Mouse (Mus musculus) frontal cortex, adult 2 months (tissue): ENCODE results near the gene Ripor2. TPM values are rescaled to one million over a fixed set of nuclear protein-coding genes. Genes with fewer than 3 reads are reported as not detected.
A peak's percentile ranks its signal among the peaks of the same experiment; 100 is the strongest.

Source experiments
- DNase-seq, 2 experiments: peaks; one replicate each; pipeline ENCODE4 v3.0.0; 2022; ENCODE audit warnings: low spot score in 1 of 2; ENCODE audit errors: extremely low spot score in 1 of 2
- polyA plus RNA-seq: library from polyadenylated mRNA; depleted of rRNA; stranded (reverse); fragments of >200 nt; gene quantifications from 2 replicates; pipeline ENCODE4 v1.2.3, GENCODE M21; 2012

Ripor2 gene
- polyA plus RNA-seq, 1 experiment = 33.2 TPM

DNA sequence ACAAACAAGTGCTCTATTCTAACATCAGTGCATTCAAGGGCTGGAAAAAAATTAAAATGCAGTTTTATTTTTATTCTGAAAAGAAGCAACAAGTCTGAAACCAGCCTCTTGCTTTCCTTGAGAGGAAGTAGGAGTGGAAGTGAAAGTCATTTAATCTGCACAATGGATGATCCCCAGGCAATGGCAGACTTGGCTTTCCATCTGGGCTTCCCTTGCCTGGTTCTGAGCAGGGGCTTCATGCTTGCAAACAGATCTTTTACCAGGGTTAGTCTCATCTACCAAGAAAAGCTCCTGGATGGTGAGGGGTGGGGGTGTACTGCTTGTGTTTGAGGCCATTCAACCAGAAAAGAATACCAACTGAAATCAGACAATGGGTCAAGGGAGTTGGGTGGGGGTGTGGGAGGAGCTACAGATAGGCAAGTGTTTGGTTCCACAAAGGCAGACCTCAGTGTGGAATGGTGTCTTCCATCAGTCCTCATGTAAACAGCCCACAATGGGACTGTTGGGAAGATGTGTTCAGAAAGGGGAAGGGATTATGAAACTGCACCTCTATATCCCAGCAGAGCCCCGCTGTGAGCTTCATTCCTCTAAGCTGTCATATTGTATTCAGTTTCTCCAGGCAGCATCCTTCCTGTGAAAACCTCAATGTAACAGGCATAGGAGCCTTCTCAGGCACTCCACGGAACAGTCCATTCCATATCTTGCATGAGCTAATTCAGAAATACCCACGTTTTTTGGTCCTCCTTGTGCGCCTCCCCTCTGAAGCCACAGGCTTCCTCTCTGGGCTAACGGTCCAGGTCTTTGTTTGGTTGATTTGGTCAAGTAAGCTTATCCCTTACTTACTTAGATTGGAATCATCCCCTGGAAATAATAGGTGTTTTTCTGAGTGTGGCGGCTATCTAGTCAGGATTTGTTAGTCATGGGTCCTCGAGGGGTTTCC, 59.8 kb downstream of the Ripor2 start:
- DNase-seq = no peak

DNA sequence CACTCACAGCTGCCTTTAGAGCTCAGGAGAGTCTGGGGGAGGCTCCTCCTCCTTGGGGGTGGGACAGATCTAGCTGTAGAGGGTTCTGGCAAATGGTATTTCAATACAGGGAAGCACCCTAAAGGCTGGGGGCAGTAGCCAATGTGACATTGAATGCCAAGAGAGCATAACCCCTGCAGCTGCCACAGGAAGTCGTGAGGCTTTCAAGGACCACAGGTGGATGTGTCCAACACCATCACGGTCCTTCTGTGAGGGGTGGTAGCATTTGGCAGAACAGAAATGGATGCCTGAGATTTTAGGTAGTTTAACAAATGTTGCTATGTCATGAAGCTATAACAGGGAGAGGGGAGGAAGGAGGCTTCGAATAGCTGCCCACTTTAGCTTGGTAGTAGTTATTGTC, 63.2 kb downstream of the Ripor2 start:
- DNase-seq = no peak

DNA sequence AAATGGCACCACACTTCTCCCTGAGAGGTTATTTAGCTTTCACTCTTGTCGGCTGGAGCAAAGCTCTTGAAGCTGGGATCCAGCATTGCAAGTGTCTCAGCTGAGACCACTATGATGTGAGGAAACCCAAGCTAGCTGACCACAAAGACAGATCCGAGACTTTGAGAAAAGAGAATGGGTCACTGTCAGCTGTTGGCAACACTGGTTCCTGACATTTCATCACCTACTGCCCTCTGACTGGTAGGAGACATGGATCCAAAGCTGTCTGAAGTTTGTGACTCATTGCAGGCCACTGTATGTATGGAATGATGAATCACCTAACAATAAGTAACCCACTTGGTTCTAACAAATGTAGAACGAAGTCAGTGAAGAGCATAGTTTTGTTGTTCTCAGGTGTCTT, 64.3 kb downstream of the Ripor2 start:
- no peak for DNase-seq

DNA sequence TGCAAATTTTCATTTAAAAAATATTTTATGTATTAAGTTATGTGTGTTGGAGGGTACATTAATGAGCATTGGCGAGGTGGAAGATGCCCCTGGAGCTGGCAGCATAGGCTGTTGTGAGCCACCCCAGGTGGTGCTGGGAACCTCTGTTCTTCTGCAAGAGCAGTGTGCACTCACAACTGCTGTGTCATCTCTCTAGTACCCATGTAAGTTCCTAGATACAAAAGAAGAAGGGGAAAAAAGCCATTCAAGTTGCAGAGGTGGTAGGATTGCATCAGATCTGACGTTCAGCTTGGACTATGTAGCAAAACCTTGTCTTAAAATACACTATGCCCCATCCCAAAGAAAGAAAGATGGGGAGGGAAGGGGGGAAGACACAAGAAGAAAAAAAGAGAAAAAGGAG, 65.5 kb downstream of the Ripor2 start:
- DNase-seq = no peak

DNA sequence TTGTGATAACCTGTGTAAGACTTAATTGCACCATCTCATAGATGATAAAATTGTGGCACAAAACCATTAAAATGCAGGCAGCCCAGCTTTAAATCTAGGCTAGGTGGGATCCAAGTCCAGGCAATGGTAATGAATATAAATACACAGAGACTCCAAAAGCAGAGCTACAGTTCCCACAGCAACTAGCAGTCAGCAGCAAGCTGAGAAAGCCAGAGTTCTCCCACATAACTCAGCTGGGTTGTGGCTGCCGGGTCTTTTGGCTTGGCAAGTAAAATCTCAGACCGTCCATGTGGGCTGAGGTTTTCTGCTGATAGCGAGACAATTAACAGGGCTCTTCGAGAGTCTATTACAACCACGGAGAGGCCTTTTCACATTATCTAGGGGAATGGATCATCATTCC, 66.0 kb downstream of the Ripor2 start:
- no peak for DNase-seq

DNA sequence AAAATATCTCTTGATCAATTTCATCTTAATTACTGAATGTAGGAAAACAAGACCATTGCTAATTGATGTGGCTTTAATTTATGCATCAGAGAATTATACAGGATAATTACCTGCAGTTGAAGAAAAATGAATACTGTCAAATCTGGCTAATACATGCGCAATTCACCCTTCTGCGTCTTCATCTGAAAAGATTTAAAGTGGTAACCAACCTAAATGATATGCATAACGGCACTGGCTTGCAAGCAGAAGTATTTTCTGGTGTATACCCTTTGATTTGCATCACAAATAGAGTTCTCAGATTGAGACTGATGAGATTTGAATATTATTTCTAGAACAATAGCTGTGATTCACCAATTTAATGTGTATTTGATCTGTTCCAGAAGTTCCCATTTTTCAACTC, 66.7 kb downstream of the Ripor2 start:
- no peak for DNase-seq

DNA sequence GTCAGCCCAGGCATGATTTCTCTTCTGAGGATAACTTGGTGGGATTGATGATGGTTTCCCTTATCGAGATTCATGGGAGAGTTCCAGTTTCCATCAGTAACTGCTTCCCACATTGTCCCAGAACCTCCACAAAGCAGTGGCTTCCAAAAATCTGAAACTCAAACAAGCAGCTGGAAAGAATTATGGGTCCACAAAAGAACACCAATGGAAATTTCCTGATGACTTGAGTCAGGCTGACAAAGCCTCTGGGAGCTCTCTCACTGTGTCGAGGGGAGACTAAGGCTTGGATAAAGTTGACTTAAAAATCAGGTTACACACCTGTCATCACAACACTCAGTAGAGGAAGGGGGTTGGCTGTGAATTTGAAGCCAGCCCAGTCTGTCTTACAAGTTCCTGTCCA, 67.1 kb downstream of the Ripor2 start:
- DNase-seq = no peak

DNA sequence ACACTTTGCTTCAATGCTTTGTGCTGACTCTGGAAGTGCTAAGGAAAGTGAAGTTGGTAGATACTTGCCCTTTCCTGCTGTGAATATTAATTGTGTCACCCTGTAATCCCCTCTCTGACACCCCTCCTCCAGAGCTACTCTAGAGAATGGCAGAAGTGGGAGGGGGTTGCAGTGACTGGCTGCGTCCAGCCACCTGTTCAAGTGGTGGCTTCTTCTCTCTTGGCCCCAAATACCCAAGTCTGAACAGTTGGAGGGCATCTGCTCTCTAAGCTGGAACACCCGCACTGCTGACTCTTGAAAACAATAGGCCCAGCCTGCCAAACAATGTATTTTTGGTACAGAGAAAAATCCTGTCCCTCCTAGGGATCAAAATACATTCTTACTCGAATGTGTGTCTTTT, 69.0 kb downstream of the Ripor2 start:
- no peak for DNase-seq

DNA sequence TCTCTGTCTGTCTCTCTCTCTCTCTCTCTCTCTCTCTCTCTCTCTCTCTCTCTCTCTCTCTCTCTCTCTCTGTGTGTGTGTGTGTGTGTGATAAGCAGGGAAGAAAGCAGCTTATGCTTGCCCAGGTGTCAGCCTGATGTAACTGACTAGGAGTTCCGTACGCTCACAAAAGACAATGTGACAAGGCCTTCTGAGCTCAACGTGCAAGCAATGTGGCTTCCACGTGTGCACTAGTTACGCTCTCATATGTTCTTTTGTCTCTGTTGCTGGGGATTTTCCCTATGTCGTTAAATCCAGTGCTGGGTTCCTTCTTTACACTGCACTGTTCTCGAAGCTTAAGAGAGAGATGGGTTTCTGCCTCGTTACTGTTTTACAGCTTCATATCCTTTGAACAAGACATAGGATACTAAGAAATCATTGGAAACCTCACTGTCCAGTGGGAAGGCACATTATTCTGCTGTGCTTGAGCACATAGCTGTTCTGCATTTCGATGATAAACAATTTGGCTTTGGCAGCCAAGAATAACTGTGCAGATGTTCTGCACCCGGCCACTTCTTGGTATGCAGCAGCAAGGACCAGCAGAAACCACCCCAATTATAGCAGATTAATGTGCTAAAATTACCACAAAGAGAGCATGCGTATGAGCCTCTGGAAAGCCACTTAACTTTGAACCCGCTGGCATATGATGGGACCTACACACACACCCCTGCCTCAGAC, 73.1 kb downstream of the Ripor2 start:
- DNase-seq = no peak

DNA sequence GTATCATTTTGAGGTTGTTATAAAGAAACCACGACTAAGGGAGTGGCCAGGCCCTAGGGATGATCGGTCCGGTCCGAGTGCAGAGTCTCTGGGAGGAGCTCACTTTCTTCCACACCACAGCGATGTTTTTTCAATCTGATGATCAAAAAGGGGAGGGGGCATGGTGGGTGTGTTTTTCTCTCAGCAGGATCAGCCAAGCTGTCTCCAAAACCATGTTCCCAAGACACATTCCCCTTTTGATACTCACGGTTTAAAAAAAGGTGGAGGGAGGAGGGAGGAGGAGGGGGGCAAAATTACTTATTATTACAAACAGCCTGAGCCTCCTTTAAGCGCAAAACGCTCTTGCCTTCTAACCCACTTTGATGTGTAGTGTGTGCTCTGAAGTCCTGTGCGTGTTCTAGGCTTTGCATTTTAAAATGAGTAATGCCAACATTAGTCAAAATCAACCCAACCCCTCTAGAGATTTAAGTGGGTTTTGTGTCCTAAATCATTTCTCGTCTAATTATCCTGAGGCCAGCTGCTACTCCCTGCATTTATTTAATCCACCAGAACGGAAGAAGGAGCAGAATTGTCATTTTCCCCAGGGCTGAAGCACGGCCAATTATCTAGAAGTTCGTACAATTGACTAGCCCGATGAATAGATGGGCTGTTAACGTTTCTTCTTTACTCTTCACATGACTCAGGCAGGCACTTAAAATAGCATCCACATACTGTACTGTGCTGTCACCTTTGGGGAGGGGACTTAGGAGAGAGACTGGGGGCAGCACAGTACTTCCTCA, 74.9 kb downstream of the Ripor2 start:
- no peak for DNase-seq

DNA sequence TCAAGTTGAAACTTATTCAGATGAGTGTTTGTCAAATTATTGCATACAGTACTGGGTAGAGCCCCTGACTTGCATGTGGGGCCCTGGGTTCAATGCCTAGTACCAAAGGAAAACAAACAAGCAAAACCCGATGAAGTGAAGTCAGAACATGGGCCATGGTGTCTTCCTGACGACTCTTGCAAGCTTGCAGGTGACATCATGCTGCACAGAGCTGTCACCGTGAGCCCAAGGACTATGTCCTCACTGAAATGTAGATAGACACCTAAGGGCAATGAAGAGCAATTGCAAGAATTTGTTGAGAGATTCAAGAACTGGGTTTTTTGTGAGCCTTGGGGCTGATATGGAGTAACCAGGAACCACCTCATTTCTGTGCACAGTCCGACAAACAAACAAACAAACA, 84.8 kb downstream of the Ripor2 start:
- DNase-seq = no peak

DNA sequence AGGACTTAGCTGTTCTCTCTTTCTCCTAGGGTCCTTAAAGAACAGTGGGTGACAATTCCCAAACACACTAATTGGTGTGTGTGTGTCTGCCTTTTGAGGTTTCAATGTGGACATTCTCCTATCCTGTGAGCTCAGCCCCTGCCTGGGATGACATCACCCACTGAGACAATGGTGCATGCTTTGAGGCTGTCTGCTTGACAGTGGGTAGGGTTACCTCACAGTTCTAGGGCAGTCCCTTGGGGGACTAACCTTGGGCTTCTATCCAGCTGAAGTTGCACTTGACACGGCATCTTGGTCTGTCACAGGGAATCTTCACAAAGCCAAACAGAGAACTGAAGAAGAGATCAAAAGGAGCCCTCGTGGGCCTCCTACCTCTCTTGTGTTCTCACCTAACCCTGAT, 86.6 kb downstream of the Ripor2 start:
- no peak for DNase-seq

DNA sequence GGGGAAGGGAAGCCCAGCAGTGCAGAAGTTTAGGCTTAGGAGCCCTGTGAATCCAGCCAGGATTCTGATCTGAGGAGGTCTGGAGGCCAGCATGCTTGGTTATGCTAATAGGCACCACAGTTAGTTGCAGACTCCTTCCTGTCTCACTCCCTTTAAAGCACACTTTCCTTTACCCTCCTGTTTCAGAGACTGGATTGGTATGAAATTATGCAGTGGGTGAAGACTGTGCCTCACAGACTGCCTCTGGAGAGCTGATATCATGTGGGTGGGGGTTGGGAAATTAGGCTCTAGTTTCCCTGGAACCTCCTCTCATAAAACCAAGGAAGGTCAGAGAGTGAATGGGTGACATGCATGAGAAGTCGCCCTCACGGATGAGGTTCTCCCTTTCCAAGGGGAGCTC, 88.7 kb downstream of the Ripor2 start:
- DNase-seq = no peak

DNA sequence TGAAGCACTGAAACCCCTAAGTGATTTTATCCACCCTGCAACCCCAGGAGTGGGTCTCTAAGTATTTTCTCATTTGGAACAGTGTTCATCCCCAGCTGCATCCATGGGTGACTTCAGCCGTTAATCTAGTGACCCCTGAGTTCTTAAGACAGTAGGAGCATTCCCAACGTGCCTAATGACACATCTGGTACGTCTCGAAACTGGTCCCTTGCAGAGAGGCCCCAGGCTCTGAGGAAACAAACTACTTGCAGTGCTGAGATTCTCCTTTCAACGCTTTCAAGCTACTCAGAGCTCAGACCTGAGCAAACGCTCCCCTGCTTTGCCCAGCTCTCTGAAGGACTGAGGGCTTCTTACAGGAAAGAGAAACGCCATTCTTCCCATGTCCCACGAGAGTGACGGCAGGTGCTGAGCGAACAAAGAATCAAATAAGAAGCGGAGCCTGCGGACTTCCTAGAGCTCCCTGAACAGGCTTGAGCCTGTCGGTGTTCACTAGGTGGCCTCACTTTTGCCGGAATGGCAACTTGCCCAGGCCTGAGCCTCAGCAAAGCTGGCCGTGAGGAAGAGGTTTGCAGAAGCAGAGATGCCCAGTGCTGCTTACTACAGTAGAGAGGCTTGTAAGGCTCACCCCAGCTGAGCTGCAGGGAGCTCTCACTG, 97.2 kb downstream of the Ripor2 start:
- DNase-seq = no peak

DNA sequence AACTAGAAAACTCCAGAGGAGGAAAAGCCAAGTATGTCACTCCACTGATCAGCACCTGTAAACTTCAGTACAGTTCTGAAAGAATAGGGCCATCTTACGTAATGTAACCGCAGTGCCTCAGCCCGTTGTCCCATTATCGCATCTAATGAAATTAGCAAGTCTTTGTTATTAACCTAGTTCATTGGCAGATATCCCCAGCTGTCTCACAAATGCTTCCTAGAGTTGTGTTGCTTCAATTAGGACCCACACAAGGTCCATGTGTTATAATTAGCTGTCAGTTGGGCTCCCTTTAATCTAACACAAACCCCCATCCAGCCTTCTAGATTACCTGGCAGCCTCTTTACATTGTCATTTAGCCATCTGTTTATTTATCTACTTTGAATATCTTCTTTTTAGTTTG, 99.0 kb downstream of the Ripor2 start:
- DNase-seq = no peak

DNA sequence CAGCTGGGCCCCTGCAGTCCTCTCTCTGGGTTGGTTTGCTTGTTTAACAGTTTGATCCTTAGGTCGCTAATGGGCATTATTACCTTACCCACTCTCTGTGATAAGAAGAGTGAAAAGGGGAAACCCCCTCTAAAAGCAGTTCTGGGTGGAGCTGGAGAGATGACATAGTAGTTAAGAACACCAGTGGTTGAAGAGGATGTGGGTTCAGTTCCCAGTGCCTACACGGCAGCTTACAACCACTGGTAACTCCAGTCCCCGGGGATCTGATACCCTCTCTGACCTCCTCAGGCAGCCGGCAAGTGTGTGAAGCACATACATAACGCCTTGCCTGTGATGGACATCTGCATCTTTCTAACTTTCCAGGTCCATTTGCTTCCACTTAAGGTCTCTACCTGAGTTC, 100.4 kb downstream of the Ripor2 start:
- no peak for DNase-seq

DNA sequence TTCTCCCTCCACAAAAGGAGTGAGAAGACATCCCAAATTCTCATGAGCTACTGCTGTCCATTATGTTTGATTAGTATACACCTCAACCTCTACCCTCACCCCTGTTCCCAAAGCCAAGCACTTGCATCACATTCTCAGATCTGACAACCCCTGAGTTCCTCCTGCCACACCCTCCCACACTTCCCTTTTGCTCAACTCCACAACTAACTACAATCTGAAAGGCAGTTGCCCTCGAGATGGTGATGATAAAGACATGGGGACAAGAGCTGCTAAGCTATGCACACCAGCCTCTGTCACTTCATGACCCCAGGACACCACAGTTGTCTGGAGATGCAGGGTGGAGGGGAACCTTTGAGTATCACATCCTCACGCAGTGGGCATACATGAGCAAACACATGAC, 102.5 kb downstream of the Ripor2 start:
- no peak for DNase-seq

DNA sequence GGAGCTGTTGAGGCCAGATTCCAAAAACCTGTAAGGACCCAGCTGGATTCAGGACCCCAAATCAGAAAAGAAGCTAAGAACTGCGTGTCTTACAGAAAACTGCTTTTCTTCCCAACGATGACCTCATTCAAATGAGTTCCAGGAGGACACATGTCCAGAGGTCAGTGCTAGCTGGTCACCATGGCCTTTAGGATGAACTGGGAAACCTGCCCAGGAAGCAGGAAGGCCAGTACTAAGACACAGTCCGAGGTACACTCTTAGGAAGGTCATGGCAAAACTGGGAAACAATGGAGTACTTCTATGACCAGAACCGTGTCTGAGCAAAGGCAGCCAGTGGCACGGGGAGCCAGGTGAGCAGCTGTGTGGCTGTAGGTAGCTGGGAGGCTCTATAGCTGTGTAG, 103.9 kb downstream of the Ripor2 start:
- no peak for DNase-seq

DNA sequence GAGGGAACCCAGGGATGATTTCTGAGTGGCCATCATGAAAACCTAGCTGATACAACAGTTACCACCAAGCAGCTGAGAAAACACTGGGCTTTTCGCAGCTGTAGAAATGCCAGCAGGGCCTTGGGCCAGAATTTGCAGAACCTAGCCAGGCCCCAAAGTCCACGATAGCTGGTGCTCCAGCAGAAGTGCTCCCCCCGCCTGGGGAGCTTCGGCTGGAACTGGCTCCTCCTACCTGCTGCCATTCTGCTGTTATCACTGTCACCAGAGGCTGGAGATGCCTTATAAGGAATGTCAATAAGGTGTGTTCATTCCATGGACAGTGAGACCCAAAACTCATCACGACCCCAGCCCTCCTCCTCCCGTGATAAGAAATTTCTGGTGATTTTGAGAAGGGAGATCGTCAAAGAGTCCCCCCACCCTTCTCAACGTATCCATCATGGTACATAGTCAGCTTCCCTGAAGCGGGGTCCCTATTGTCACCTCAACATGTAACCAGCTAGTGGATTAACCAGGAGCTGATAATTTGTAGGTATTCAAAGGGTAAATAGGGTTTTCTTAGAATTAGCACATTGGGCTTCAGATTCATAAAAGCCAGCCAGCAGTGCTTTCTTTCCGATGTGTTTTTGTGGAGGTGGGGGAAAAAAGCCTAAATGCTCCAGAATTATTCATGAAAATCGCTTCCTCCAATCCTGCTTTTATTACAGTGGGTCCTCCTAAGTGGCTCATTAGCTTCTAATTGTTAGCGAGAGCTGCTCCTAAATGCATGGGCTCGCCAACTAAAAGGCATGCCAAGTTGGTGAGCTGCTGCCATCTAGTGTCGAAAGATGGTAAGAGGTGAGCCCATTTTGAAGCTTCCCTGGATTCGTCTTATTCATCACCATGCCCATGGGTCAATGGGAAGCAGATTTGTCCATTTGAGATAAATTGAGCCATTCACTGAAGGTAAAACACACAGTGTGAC, 105.0 kb downstream of the Ripor2 start:
- peak; percentile 50 to 94 for DNase-seq

DNA sequence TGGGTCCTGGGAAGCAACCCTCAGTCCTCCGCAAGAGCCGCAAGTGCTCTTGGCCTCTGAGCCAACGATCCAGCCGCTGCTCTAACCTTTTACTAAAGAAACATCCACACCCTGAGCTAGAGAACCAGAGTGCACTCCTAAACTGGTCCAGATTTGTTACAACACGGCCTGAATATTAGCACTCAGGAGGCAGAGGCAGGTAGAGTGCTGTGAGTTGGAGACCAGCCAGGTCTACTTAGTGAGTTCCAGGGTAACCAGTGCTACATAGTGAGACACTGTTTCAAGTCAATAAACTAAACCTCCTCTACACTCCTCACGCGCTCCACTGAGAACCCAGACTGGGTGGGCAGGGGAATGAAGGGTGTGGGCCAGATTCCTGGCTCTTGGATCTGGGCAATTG, 111.3 kb downstream of the Ripor2 start:
- DNase-seq = no peak
